Mouse (Mus musculus) hindlimb bud, embryonic 11.5 days (tissue): ENCODE data around the gene Ice2.

Experiments
- DNase-seq: peaks from one replicate; pipeline ENCODE4 v3.0.0-alpha.2; 2012; ENCODE audit warnings: low read depth, low spot score; ENCODE audit errors: extremely low spot score

Gene Ice2

DNA sequence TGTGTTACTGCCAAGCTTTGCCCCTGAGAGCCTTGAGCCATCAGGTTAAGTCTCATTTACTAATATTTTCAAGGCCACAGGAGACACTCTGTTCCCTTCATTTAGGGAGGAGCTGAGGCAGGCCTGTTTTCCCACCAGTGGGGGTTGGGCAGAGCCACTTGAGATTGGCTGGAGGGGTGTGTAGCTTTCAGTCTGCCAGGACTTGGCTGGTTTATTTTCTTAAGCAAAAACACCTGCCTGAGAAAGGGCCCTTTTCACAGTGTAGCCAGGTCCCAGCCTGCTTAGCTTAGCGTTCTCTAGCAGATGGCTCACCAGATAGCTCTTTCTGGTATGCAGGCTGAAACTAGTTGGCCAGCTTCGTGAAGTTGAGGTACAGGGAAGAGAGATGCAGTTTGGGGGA lies 61.3 kb downstream of the Ice2 start:
- peak; percentile 53 for DNase-seq

DNA sequence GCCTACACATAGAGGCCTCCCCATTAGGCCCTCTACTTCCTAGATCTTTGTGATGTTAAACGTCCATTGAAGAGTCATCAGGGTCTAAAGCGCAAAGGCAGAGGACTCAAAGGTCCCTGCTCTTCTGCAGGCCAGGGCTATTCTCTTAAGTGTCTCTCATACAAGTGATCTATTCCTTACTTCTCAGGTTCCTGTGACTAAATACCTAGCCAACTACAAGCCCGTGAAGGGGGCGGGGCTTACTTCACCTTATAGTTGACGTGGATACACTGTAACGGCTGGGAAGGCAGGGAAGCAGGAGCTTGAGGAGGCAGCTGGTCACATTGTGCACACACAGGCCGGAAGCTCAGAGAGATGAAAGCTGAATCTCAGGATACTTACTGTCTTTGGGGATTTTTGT lies 62.2 kb downstream of the Ice2 start:
- no peak for DNase-seq

GRCm38 (mm10) chr9:69463046-69463445 lies 65.3 kb downstream of the Ice2 start:
- no peak for DNase-seq

GRCm38 (mm10) chr9:69464109-69464756 lies 66.5 kb downstream of the Ice2 start:
- no peak for DNase-seq

GRCm38 (mm10) chr9:69466098-69466497 lies 68.4 kb downstream of the Ice2 start:
- DNase-seq, result no peak

DNA sequence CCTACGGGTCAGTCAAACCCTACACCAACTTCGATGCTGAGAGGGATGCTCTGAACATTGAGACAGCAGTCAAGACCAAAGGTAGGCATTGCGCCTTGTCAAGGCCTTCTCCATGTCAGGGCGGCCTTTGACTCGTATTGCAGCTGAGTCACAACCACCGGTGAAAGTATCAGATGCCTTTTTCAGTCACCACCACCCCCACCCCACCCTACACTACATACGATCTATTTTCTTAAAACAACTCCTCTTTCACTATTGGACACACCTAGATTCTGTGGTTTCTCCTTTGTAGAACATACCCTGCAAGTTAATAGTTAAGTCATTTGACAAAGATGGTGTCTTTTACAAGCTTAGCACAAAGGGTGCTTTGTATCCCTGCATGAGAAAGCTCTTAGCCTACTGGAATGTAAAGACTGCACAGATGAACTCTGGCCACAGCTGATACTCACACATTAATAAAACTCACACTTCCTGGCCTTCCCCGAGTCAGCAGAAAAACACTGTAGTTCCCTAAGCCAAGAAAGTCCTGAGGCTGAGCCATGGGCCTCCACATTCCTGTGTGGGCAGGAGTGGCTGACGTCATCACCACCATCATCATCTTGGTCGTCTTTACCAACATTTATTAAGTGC lies 69.7 kb downstream of the Ice2 start:
- DNase-seq, result no peak

GRCm38 (mm10) chr9:69468991-69469390 lies 71.3 kb downstream of the Ice2 start:
- no peak for DNase-seq

DNA sequence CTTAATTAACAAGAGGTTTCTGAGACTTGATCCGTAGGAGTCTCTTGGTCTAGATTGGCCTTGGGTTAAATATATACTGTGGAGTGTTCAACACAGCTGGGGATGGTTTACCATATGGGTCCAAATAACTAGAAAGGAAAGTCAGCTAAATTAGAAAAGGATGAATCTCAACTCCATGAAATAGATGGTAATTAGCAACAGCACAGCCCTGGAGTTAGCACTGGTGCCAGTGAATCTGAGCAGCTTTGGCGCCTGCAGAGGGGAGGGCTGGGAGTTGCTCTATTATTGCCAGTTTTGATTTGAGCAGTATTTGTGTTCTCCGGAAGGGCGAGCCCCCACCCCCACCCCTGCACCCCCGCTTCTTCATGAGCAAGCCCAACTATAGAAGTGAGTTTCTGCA lies 72.7 kb downstream of the Ice2 start:
- no peak for DNase-seq

GRCm38 (mm10) chr9:69470921-69471320 lies 73.2 kb downstream of the Ice2 start:
- no peak for DNase-seq

DNA sequence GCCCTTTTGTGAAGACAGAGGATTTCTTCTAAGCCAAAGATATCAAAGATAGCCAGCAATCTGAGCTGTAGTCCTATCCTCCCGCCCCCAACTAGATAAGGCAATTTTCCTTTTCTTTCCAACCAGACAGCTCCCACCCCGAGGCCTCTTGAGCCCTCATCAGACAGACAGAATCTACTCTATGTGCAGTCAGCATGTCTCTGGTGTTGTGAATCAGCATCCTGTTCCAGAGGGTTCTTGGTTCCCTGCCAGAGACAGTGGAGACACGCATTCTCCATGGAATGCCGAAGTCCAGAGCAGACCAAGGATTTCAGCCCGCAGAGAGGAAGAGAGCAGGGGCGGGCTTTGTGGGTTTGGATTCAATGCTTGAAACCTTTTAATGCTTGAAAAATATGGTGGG lies 75.0 kb downstream of the Ice2 start:
- no peak for DNase-seq

- no peak for DNase-seq
Observed at GRCm38 (mm10) chr9:69475873-69476272, 78.2 kb downstream of the Ice2 start.

GRCm38 (mm10) chr9:69477195-69477823 lies 79.6 kb downstream of the Ice2 start:
- DNase-seq, result no peak

GRCm38 (mm10) chr9:69477824-69478222 lies 80.1 kb downstream of the Ice2 start:
- DNase-seq, result no peak

DNA sequence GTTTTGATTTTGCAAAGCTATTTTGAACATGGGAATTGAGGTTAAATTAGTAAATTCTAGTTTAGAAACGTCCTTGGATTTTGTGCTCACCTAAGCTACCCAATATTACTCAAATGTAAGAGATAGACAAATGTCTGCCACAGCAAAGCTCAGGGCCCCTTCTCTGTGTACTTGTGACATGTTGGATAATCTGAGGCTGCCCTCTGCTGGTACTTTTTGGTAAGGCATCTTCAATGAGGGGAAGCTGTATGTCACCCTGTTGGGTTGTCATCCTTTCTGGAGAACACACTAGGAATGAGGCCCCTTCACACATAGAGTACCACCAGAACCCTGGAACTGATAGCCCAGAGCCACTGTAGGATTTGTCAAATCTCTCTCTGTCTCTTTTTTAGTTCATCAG lies 82.6 kb downstream of the Ice2 start:
- peak; percentile 79 for DNase-seq
